ENCODE assay signal across 7 mouse cellular contexts in genomic region chr9:49184786-49185185, GRCm38 (mm10).
"Had no signal": no experiment of that assay in that cellular context is flagged by ENCODE, and none has a peak within 500 bp of the region (broad histone marks: within the 10 kb centered on the region; RNA-seq: fewer than 3 reads in every experiment).

No protein-coding gene starts in this region.

- DNase-seq: kidney, postnatal 14 days; lung, embryonic 14.5 days; lung, postnatal 14 days; thymus, adult 2 months; thymus, postnatal 25 days had no signal

- ATAC-seq: liver, embryonic 12.5 days; midbrain, embryonic 16.5 days had no signal
